In the genomic region with DNA sequence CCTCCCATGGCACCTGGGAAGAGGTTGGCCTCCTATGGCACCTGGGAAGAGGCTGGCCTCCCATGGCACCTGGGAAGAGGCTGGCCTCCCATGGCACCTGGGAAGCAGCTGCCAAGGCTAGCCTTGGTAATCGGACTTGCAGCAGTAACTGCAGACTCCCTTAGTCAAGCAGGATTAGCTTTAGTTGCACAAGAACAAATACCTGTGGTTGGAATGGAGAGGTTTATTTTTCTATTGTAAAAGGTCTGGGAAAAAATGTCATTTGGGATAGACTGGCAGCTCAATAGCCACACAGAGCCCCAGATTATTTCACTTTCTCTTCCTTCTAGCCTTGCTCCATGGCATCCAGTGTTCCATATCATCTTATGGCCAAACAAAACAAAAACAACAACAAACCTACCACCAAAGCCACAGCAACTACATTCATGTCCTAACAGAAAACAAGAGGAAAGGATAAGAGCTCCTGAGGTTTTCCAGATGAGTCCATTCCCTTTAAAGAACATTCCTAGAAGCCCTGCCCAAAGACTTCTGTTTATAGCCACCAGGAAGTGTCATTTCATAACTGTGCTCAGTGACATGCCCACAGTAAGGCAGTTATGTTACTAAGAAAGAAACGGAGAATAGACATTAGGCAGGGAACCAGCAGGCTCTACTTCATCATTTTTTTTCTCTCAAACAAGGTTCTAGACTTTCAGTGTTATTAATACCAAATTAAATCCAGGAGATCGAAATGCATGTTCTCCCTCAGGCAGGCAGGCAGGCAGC, we compare ENCODE assay signal across 17 mouse cellular contexts. TPM values are rescaled to one million over a fixed set of nuclear protein-coding genes. Genes with fewer than 3 reads are reported as not detected.
DNase-seq lines count a peak whose midpoint lies in the region; ATAC-seq and TF ChIP-seq lines count a peak whose summit lies in the region.
"Had no signal": no experiment of that assay in that cellular context is flagged by ENCODE, and none has a peak within 500 bp of the region (broad histone marks: within the 10 kb centered on the region; RNA-seq: fewer than 3 reads in every experiment).

No protein-coding gene starts in this region.

- no peak overlapping the region; the same call in 1 of the 2 replicates for H3K4me2 ChIP-seq in lung, postnatal 0 days (replicated peaks; ENCODE audit: low read depth, low read length)
- H3K4me2 ChIP-seq: kidney, embryonic 15.5 days; neural tube, embryonic 15.5 days had no signal

- H3K4me1 ChIP-seq in lung, postnatal 0 days (ENCODE audit: insufficient read depth, low read depth, low read length), result no peaks in the 10 kb centered on the region
- H3K4me1 ChIP-seq: kidney, embryonic 15.5 days had no signal

- TF ChIP-seq CTCF in gastrocnemius, adult 2 months (IDR thresholded peaks at IDR 0.05), result no peak
- 0 out of 2 replicates have a peak, but pooled peaks have one; percentile 9 for TF ChIP-seq CTCF in lung, postnatal 0 days (IDR thresholded peaks at IDR 0.05)

- TF ChIP-seq EP300 in lung, postnatal 0 days (IDR thresholded peaks at IDR 0.05), result peak; percentile 47; the same call in 1 of the 2 replicates

- no peak for DNase-seq in gastrocnemius, adult 2 months
- DNase-seq in gastrocnemius, postnatal 10 days, result no peak
- peak; percentile 82 for DNase-seq in lung, postnatal 0 days (ENCODE audit: low spot score)
- no peak for DNase-seq in lung, postnatal 14 days
- DNase-seq in large intestine, adult 2 months (ENCODE audit: low read depth, low spot score), result peak; percentile 28
- DNase-seq in telencephalon, adult 2 months (ENCODE audit: low read depth, low spot score), result peak; percentile 27
- no peak for DNase-seq in adrenal gland, adult 8-10 months
- DNase-seq in embryo, embryonic 9.5 days (ENCODE audit: extremely low spot score), result no peak
- DNase-seq: B cell, adult 2 months; cerebellum, adult 8-10 months; heart, postnatal 10 days; spleen, adult 18-20 months had no signal

- H3K36me3 ChIP-seq in lung, postnatal 0 days (ENCODE audit: insufficient read depth, low read length), result no peaks in the 10 kb centered on the region
- H3K36me3 ChIP-seq: kidney, embryonic 15.5 days; neural tube, embryonic 15.5 days had no signal

- peak; percentile 89 for ATAC-seq in lung, postnatal 0 days
- ATAC-seq: activated CD4-positive, CD25-positive, alpha-beta regulatory T cell, adult 4 months; hindbrain, postnatal 0 days had no signal

- WGBS in lung, postnatal 0 days, result 44% methylated on average over 3 of the region's 3 CpGs
- WGBS in large intestine, adult 2 months, result 24% methylated on average over 3 of the region's 3 CpGs

- H3K9me3 ChIP-seq in lung, postnatal 0 days (ENCODE audit: low read length), result no peaks in the 10 kb centered on the region
- H3K9me3 ChIP-seq: kidney, embryonic 15.5 days; neural tube, embryonic 15.5 days had no signal

- no peaks in the 10 kb centered on the region for H3K27me3 ChIP-seq in lung, postnatal 0 days (replicated peaks; ENCODE audit: insufficient read depth, low read length)
- H3K27me3 ChIP-seq: kidney, embryonic 15.5 days; neural tube, embryonic 15.5 days had no signal

- peak overlapping the region; percentile 63 for H3K27ac ChIP-seq in gastrocnemius, adult 2 months
- H3K27ac ChIP-seq in lung, postnatal 0 days (ENCODE audit: low read length), result peak overlapping the region; percentile 60
- H3K27ac ChIP-seq: hindbrain, postnatal 0 days; kidney, embryonic 15.5 days; neural tube, embryonic 15.5 days; stomach, postnatal 0 days had no signal

- no peak overlapping the region for H3K9ac ChIP-seq in lung, postnatal 0 days (replicated peaks; ENCODE audit: low read depth)
- H3K9ac ChIP-seq: kidney, embryonic 15.5 days; neural tube, embryonic 15.5 days had no signal

- H3K4me3 ChIP-seq in gastrocnemius, adult 2 months, result no peak overlapping the region; the same call in 1 of the 2 replicates
- H3K4me3 ChIP-seq in lung, postnatal 0 days (ENCODE audit: low read depth, low read length), result no peak overlapping the region
- H3K4me3 ChIP-seq: kidney, embryonic 15.5 days; neural tube, embryonic 15.5 days had no signal

- intact Hi-C loops in gastrocnemius, adult 2 months (cut with DNase I), result loop anchor here (5.0 kb wide), 1 partner anchor 42 kb away; no protein-coding TSS in a partner anchor

RNA-seq across cellular contexts. Expression of gene Ncoa1, which starts 46.7 kb away (rescaled TPM):
- total RNA-seq in gastrocnemius, adult 2 months (2021), result 10 to 100 TPM; 26.1 to 26.6 TPM
- total RNA-seq in gastrocnemius, postnatal 10 days (2021), result 10 to 100 TPM; 32.3 to 43.1 TPM
- 9.6 and 12.4 TPM in 2 replicates for polyA plus RNA-seq in lung, postnatal 0 days (2015; fragmentation: Nextera tagmentation; extraction: Ambion mirVana)
- polyA plus RNA-seq in large intestine, adult 2 months (2012; rRNA removed), result 14.3 and 23.9 TPM in 2 replicates
- total RNA-seq in adrenal gland, adult 8-10 months (2022), result 10 to 100 TPM; 33.7 to 62.3 (median 46.2) TPM

Comparison
In these comparisons a context has a peak if more than half of its experiments do, and no peak if none do; other contexts are left out.
1. DNase-seq: peak in lung, postnatal 0 days (single experiment), large intestine, adult 2 months (single experiment) and telencephalon, adult 2 months (single experiment); none in gastrocnemius, adult 2 months (single experiment), gastrocnemius, postnatal 10 days (single experiment), lung, postnatal 14 days (single experiment), adrenal gland, adult 8-10 months (single experiment) and embryo, embryonic 9.5 days (single experiment).